Mouse (Mus musculus) lung, postnatal 0 days (tissue): Measurements from ENCODE around the gene Vdac2.
A peak's percentile ranks its signal among the peaks of the same experiment; 100 is the strongest.

Source experiments
- CTCF ChIP-seq: IDR thresholded peaks from 2 replicates; pipeline ENCODE4 v1.5.1; 2016; ENCODE audit warnings: antibody characterized with exemption, mild to moderate bottlenecking
- EP300 ChIP-seq: IDR thresholded peaks from 2 replicates; pipeline ENCODE4 v1.6.1; 2016; ENCODE audit warnings: antibody characterized with exemption, mild to moderate bottlenecking, control low read depth

GRCm38 (mm10) chr14:21891581-21892340 lies 66.7 kb downstream of the Vdac2 start:
- TF ChIP-seq CTCF (peak; percentile 35), EP300 (no peak)
